Mouse (Mus musculus) urinary bladder, adult 18-20 months (tissue): ENCODE measurements around the gene Rnf182.

Experiments used
- DNase-seq, 2 experiments: peaks; one replicate each; pipeline ENCODE4 v3.0.0; 2022; ENCODE audit warnings: low spot score in 2 of 2, mixed read lengths in 2 of 2

The Rnf182 gene

DNA sequence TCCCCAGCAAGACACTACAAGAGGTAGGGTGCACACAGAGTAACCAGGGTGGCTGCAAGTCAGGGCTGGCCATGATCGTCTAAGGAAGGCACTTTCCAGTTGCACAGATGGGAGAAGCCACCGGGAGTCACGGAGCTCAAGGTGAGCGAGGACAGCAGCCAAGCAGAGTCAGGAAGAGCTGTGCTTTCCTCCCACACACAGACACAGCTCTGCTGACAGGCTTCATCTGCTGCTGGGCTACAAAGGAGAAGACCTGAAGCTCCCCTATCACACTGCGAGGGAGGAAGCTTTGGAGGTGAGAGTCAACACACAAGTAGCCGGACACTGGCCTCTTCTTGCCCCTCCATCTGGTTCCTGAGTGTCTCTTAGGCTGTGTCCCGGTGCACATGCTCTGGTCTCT, 83.0 kb downstream of the Rnf182 start:
- DNase-seq, result no peak

DNA sequence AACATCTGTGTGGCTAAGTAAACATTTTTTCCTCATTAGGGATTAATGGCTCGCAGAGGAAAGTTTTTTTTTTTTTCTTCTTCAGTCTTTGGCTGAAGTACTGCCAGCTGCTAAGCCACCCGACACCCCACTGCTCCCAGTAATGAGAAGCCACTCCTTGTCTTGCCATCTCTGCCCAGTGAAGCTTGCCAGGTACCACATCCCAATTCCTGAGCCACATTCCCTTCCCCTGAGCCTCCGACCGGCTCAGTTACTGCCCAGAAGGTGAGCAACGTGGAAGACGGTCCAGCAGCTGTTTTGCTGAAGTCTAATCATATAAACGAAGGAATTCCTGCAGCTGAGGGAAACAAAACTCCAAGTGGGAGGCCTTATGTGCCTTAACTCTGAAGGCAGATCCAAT, 88.0 kb downstream of the Rnf182 start:
- no peak for DNase-seq

GRCm38 (mm10) chr13:43704533-43705116, 89.1 kb downstream of the Rnf182 start:
- no peak for DNase-seq

DNA sequence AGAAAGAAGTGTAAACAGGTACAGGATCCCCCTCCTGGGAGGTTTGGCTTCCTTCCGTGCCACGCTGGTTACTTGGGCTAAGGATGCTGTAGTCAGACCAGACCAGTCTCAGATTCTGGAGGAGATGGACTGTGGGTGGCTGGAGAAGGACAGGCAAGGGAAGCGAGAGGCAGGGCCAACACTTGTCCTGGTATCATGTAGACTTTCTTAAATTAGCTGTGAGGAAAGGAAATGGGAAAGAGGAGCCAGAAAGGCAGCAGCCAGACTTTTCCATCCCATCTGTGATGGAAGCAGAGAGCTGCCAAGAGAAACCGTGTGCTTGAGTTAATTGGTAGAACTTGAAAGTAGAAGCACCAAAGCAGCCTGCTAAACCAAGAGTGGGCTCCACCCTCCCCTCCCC, 90.9 kb downstream of the Rnf182 start:
- no peak for DNase-seq

GRCm38 (mm10) chr13:43709529-43709928, 94.0 kb downstream of the Rnf182 start:
- DNase-seq, result no peak

DNA sequence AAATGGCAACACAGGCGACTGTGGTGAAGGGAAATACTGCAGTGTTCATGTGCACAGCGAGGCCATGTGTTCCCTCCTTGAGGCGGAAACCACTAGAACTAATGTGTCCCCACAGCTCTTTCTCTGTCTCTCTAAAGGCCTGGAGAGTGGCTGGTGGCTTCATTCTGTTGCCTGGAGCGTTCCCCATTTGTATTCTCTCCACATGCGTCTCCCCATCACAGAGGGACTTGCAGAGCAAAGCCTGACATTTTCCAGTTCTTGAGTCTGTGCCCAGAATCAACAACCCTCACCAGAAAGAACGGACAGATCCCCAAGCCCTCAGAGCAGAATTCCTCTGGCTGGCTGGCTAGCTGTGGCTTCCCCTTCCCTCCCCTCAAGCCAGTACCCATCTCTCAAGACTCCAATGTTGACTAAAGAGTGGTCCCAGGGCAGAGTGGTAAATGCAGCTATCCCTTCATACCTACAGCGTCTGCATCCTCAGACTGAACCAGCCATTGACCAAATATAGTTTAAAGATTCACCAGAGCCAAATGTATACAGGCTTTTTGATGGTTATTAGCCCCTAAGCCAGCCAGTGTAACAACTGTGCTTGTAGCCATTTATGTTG, 96.3 kb downstream of the Rnf182 start:
- DNase-seq, result no peak

DNA sequence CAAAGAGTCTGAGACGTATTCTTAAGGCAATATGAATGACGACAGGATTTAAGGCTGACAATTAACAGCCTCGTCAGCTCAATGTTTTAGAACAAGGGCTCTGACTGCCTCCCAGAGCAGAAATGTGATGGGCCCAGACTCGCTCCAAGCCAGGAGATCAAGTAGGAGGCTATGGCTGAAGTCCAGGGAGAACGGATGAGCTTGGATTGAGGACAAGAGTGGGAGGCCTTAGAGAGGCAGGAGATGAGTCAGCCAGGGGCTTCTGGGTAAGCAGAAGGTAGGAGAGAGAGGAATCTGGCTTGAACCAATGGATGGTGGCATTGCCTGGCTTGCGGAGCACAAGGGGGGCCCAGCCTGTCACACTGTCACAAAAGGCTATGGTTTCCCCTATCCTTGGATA, 99.2 kb downstream of the Rnf182 start:
- DNase-seq, result no peak

DNA sequence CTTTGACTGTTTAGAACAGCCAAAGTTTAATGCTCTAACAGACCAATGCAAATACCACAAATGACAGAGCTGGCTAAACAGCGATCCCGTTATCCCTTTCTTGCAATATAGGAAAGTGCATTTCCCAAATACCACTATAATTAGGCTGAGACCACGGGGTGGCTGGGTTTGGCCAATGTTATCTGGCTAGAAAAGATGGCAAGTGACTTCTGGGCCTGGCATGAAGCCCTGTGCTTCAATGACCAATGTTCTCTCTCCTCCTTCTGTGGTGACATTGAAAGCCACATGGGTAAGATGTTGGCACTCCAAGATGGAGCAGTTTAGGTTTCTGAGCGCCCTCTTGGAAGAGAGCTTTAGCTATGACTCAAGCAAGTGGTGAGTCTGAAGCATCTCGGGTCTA, 100.0 kb downstream of the Rnf182 start:
- no peak for DNase-seq

GRCm38 (mm10) chr13:43716514-43717036, 101.1 kb downstream of the Rnf182 start:
- DNase-seq, result no peak

- DNase-seq, result no peak
Measured at GRCm38 (mm10) chr13:43718173-43718572, 102.7 kb downstream of the Rnf182 start.

DNA sequence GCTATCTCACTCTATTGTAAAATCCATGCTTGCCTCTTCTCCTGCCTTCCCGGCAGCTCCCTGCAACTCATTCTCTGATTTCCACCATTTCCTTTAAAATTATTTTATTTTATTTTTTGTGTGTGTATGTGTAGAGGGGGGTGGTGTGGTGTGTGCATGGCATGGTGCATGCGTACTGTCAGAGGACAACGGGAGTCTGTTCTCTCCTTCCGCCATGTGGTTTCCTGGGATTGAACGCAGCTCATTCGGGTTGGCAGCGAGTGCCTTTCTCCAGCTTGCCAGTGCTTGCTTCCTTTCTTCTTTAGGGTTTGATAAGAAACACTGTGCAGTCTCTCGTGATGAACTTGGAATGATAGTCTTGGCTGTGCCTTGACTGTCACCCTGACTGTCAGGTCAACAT, 105.0 kb downstream of the Rnf182 start:
- DNase-seq, result no peak
